Mouse (Mus musculus) ovary, postnatal 36 days (tissue): ENCODE data around the gene Hps6.
"Not testable (repeated sequence)": the region's sequence is repeated elsewhere in the genome, so short reads cannot be mapped to it uniquely, and the experiment has no call there.

Source experiments
- DNase-seq: peaks from one replicate; pipeline ENCODE4 v3.0.0; 2022; ENCODE audit warnings: low spot score, mixed read lengths

The Hps6 gene

DNA sequence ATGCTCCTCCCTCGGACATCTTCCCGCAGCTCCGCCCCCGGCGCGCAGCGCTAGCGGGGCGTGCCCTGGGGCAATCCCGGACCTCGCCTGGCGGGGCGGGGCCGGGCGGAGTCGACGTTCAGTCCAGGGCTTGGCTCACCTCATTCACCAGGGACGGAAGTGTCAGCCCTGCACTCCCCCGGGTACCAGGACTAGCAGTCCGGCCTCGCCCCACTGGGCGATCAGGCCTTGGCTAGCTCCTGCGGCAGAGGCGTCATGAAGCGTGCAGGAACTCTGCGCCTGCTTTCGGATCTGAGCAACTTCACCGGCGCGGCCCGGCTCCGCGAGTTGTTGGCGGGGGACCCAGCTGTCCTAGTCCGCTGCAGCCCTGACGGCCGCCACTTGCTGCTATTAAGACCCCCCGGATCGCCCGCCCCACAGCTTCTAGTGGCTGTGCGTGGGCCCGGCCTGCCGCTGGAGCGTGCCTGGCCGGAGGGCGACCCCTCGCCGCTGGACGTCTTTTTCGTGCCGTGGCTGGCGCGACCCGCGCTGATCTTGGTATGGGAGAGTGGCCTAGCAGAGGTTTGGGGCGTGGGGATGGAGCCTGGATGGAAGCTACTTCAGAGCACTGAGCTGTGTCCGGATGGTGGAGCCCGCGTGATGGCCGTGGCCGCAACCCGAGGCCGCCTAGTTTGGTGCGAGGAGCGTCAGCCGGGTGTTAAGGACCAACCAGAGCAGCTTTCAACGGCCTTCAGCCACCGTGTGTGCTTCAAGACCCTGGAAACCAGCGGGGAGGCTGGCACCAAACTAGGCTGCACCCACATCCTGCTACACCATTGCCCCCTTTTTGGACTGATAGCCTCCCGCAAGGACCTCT, at the start of gene Hps6:
Gene Hps6, plus strand, starts transcription at position 138 of the 856 bp plus-strand sequence.
- peak; percentile 90 for DNase-seq

DNA sequence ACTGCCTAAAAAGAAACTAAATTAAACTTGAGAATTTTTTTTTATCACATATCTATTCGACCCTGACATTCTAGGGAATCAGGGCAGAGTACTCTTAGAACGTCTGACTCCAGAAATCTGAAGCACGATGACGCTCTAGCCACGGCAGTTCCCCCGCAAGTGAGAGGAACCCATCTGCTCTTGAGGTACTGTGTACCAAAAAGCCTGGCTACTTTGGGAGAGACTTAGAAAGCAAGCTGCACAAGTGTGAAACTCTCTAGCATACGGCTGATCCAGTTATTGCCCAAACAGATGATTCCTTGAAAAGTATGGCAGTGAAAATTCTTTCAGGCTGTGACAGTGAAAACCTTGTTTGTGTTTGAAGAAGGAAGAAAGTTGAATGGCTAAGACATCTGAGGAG, 46.6 kb upstream of the Hps6 start:
- DNase-seq, result no peak

DNA sequence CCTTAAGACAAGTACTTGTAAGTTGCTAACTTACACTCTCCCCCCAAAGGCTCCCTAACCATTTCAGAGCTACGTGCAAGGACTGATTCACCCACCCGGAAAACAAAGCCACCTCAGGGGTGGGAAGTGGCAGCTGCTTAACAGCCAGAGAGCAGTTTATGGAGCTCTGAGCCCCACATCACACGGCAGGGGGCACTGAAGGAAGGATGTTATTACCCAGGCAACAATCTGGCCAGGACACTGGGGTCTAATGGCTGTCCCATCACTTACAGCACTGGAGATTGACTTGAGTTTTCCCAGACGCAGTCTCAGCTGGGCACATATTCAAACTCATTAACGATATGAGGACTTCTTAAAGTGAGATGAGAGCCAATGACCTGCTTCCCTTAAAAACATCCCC, 42.5 kb upstream of the Hps6 start:
- no peak for DNase-seq

DNA sequence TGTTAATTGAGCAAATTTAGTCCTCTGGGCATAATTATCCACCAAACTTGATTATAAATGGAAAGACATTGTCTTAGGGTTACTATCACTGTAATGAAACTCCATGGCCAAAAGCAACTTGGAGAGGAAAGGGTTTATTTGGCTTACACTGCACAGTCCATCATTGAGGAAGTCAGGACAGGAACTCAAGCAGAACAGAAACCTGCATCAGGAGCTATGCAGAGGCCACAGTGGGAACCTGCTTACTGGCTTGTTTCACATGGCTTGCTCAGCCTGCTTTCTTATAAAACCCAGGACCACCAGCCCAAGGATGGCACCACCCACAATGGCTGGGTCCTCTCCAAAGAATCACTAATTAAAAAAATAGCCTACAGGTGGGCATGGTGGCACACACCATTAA, 18.9 kb upstream of the Hps6 start:
- DNase-seq, result no peak

DNA sequence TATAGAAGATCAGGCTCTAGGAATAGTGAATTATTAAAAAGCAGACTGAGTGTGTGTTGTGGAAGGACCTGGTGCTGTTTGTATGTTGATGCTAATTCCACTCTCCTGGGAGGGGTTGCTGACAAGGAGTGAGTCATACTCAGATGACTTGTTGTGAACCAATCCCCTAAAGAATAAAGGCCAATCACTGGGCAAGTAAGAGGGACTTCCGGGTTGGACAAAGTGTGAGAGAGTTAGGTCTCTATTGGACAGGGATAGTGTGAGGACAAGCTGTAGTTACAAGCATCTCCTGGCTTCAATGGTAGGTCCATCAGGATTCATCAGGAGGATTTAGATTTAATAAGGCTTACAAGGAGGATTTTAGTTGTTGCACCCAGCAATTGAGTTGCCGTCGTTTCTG, 15.1 kb upstream of the Hps6 start:
- DNase-seq, result no peak

DNA sequence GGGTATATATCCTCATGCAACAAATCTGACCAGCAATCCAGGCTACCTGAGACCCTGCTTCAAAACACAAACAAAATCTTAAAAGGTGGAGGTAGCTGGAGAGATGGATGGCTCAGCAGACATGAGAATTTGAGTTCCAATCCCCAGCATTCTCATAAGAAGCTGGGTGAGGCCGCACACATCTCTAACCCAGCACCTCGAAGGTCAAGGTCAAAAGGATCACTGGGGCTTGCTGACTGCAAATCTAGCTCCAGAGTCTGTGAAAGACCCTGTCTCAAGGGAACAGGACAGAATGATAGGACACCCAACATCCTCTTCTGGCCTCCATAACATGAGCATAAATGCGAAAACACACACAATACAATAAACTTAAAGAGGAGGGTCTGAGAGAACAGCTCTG, 12.1 kb upstream of the Hps6 start:
- no peak for DNase-seq

DNA sequence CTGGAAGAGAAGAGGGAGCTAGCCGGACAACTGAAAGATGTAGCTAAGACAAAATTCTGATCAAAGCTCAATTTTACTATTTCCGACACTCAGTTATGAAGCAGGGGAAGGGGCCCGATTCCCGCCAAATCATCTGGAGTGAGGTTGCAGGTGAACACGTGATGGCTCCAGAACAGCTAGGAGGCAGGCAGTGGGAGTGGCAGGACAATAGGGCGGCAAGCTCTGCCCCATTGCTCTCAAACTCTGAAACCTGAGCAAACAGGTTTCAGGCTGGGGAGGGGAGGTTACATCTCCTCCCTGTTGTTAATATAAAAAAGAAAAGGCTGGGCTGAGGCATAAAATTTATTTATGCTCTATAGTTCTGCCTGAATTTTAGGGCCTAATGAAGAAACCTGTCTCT, 9.9 kb upstream of the Hps6 start:
- DNase-seq, result not testable (repeated sequence)

DNA sequence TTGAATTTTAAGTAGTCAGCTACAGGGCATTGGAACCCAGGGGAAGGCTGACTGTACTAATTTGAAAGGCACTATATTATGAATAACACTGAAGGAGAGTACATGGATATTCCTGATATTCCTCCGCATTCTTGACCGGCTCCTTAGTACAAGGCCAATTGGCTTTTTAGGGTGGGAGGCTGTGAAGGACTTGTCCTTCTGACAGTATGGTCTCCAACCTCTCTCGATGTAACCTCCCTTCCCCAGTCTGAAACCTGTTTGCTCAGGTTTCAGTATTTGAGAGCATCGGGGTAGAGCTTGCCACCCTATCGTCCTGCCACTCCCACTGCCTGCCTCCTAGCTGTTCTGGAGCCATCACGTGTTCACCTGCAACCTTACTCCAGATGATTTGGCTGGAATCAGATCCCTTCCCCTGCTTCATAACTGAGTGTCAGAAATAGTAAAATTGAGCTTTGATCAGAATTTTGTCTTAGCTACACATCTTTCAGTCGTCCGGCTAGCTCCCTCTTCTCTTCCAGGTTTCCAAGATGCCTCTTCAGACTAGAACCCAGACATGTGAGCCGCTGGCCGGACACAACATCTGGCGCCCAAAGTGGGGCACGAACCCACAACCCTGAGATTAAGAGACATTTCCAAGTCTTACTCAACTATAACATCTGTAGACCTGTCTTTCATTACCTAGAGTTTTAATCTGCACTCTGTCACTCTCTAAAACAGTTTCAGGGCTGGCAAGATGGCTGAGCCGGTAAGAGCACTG, 9.1 kb upstream of the Hps6 start:
- DNase-seq, result no peak

DNA sequence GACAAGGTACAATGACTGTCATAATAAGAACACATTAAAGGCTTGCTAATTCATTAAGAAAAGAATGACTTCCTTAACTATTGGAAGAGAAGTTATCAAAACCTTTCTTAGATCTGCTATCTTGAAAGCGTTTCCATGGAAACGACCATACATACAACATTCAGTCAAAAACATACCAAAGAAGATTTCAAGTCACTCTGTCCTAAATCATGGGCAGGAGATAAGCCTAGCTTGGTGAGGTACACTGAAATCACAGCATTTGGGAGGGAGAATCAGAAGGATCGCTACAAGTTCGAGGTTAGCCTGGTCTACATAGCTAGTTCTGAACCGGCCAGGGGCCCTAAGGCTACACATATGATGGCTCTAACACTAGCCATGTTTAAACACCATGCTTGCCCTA, 5.9 kb upstream of the Hps6 start:
- no peak for DNase-seq

DNA sequence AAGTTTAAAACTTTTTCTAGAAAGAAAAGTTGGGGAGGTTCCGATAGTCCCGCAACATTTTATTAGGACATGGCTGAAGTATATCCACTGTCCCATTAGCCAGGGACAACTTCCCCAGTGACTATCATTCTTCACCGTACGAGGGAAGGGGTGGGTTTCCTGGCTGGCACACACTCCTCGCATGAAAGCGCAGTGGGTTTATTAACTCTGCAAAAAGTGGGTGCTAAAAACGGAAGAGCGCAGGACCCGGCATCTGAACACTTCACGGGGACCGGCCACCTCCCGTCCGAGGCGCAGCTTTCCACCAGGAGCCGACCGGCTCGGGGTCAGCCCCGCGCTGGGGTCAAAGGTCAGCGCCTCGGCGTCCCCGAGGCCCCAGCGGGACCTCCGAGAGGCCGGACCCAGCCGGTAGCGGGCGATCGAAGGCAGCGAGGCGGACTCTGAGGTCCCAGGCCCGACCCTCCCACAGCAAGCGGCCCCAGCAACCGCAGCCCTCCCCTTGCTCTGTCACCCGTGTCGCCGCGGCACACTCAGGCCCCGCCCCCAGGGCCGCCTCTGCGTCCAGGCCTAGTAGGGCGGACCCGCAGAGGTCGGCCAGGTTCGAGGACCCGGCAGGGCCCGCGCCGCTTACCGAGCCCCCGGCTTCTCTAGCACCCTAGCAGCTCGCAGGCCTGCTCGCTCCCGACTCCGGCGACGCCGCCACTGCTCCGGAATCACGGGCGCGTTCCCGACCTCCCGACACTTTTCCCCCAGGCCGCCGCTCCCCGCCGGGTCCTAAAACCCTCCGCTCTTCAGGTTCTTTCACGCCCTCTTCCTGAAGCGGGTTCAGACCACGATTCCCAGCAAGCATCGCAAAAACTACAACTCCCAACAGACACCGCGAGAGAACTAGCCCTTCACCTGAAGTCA, 5.3 kb upstream of the Hps6 start, which contains the start of gene Armh3:
Gene Armh3, minus strand, starts transcription at position 704 of the 909 bp plus-strand sequence.
- peak; percentile 89 for DNase-seq

DNA sequence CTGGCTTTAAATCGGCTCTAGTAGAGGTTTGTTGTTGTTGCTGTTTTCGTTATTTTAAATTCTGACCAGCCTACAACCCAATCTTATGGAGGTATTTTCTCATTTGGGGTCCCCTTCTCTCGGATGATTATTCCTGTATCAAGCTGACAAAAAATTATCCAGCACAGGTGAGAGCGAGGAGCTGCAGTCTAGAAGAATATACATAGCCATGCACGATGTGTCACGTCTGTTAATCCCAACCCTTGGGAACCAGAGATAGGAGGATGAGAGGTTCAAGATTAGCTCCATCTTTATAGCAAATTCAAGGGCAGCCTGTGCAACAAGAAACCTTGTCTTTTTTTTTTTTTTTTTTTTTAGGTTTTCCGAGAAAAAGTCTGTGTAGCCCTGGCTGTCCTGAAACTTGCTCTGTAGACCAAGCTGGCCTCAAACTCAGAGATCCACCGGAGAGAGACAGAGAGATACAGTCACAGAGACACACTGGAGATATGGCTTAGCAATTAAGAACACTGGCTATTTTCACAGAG, 4.6 kb upstream of the Hps6 start:
- no peak for DNase-seq

DNA sequence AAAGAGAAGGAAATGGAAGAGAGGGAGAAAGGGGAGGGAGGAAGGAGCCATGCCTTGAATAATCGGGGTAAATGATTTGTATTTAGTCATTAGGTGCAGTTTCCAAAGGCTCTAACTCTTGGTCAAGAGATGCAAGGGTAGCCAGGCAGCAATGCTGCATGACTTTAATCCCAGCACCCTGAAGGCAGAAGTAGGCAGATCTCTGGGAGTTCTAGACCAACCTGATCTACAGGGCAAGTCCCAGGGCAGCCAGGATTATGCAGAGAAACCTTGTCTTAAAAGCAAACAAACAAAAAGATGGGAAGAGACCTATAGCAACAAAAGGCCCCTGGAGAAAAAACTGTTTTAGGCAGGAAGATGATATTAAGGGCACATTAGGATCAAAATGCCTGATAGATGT, 3.9 kb upstream of the Hps6 start:
- no peak for DNase-seq

DNA sequence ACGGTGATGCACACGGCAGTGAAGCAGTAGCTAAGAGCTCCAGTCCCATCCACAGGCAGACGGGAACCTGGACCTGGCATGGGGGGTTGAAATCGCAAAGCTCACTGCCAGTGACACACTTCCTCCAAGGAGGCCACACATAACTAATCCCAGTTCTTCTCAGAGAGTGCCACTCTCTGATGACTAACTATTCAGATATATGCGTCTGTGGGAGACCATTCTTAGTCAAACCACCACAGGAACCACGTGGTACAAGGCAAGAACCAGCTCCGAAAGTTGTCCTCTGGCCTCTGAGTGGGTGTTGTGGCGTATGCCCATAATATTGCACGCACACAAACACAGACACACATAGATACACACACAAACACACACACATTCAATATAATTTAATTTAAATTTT, 1.0 kb upstream of the Hps6 start:
- no peak for DNase-seq

DNA sequence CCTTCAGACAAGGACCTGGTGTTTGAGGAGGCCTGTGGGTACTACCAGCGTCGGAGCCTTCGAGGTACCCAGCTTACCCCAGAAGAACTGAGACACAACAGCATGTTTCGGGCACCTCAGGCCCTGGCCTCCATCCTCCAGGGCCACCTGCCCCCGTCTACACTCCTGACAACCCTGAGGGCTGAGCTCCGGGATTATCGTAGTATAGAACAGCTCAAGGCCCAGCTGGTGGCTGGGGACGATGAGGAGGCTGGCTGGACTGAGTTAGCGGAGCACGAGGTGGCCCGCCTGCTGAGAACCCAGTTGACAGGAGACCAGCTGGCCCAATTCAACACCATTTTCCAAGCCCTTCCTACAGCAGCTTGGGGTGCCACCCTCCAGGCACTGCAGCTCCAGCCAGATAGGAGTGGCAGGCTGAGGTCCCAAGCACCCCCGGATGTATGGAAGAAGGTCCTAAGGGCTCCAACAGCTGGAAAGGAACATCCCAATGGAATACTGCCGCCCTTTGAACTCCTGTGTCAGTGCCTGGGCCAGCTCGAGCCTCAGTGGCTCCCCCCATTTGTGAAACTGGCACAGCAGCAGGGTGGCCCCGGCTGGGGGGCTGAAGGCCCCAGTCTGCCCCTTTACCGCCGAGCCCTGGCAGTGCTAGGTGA, 1.6 kb downstream of the Hps6 start:
- no peak for DNase-seq

DNA sequence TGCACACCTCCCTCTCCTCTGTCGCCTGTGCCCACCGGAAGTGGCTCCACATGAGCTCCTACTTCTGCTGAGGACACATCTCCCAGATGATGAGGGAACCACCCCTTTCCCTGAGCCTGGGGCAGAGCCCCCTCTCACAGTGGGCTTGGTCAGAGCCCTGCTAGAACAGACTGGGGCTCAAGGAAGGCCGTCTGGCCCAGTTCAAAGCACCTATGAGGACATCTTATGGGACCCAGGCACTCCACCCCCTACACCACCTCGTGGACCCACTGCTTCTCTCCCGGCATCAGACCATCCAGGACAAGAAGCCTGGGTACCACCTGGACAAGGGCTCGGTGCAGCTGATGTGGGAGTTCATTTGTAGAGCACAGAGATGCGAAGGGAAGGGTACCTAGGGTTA, 2.4 kb downstream of the Hps6 start:
- DNase-seq, result no peak

DNA sequence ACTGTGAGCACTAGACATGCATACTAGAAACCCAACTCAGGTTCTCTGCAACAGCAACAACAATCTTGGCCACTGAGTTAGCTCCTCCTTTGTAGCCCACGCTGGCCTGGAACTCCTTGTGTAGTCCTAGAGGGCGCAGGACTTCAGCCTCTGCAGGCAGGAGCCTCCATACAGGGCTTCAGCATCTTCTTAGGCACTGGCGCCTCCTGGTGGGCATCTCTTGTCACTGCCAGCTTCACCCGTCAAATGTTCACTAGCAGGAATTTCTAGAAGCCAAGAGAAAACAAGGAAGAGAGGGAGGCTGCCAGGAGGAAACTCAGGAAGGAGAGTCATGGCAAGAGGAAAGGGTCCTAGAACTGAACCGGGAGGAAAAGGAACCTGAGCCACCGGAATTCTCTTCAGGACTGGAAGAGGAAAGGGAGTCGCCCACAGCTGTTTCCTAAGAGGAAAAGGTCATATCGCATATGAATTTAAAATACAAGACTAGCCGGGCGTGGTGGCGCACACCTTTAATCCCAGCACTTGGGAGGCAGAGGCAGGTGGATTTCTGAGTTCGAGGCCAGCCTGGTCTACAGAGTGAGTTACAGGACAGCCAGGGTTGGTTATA, 11.4 kb downstream of the Hps6 start:
- DNase-seq, result peak; percentile 88

DNA sequence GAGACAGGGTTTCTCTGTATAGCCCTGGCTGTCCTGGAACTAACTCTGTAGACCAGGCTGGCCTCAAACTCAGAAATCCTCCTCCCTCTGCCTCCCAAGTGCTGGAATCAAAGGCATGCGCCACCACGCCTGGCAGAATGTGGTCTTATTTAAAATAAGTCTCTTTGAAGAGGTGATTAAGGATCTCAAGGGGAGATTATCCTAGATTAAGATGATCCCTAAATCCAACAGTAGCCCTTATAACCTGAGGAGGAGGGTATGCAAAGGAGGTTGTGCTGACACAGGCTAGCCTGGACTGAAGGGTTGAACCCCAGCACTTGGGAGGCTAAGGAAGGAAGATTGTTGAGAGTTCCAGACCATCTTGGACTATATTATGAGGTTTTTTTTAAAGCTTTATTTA, 12.7 kb downstream of the Hps6 start:
- DNase-seq, result no peak

DNA sequence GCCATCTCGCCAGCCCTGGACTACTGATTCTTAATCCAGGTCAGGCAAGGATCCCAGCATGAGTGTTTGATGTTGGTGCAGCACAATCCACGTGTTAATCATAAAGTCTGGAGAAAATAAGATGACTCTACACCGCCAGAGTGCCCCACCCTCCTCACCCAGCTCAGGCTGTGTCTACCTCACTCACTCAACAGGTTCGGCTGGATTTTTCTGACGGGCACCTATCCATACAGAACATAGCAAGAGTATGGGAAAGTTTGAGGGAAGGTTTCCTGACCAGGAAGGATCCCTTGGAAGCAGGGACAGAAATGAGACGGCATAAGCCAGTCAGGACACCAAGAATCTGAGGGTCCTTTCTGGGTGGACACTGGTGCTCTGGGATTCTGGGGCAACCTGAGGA, 21.7 kb downstream of the Hps6 start:
- no peak for DNase-seq

DNA sequence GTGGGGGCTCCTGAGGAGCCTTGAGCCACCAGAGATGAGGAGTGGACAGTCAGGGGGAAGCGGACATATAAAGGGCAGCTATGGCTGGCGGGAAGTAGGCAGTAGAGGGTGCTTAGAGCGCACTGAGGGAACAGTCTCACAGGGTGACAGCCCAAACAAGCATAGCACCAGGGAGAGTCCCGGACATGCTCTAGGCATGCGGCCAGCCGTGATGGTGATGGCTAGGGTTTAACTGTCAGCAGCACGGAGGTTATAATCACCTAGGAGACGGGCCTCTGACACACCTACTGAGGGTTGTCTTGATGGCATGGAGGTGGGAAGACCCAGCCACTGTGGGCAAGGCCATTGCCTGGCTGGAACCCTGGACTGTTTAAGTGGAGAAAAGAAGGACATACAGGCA, 23.3 kb downstream of the Hps6 start:
- DNase-seq, result no peak

DNA sequence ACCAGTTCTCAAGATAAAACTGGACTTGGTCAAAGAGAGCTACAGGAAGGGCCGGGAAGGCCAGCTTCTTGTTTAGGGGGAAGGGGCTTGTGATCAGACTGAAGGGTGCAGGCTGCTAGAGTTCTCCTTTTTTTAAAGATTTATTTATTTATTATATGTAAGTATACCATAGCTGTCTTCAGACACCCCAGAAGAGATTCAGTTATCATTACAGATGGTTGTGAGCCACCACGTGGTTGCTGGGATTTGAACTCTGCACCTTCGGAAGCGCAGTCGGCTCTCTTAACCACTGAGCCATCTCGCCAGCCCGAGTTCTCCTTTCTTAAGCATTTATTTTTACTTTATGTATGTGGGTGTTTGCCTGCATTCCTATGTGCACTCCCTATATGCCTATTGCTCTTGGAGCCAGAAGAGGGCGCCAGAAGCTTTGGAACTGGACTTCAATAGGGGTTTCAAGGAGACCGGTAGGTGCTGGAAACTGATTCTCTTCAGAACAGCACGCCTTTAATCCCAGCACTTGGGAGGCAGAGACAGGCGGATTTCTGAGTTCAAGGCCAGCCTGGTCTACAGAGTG, 25.5 kb downstream of the Hps6 start:
- DNase-seq, result no peak

DNA sequence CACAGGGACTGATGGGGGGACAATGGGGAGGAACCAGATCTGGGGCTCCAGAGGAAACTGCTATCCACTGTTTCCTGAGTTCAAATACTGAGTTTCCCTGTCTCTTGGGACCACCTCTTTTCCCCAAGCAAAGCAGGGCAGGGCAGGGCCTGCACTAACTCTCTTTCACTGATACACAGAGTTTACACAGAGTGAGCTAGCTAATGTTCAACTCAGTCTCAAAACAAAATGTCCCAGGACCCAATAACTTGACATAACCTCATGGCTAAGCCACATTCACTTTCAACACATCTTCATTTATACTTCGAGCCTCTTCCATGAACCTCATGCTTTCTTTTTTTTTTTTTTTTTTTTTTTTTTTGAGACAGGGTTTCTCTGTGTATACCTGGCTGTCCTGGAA, 26.3 kb downstream of the Hps6 start:
- DNase-seq, result no peak
